Mouse (Mus musculus): ENCODE results near the gene Gm20388.

DNA sequence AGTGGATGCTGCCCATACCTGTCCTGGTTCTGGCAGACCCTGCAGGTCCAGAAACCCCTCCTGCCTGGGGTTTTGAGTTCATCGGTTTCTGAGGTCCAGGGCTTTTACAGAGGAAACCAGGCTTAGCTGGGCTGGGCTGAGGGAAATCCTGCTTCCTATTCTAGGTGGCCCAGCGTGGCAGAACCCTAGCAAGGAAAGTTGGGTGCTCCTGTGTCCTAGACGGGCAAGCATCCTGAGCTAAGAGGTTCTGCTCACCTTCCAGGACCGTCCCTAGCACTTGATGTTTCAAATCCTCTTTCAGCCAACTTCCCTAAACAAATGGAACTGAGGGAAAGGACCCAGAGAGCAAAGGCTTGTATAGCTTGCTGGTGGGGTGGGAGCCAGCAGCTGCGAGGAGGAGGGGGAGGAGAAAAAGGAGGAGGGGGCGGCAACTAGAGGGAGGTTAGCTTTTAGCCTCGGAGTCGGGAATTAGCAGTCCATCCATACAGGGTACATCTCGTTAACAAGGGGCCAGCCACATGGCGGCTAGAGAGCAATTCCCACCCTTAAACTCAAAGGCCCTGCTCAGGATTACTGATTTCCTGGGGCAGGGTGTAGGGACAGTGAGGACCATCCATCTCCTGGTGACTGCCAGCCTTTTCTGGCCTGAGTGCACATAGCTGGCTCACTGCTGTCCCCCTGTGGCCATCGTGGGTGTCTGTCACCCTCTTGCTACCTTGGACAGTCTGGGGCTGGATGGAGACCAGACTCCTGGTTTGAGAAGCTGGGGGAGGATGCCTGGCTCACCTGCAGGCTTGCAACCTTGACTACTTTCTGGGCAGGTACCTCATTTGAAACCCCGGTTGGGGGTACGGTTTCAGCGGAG is 624.1 kb downstream of the Gm20388 start:
- TF ChIP-seq MAFK (IDR thresholded peaks at IDR 0.05; ENCODE audit: insufficient read depth, low read depth, low read length) (no peak), HCFC1 (IDR thresholded peaks at IDR 0.05; ENCODE audit: borderline replicate concordance, insufficient read depth, low read length) (no peak)
